Mouse (Mus musculus) layer of hippocampus, adult 6 months (tissue): ENCODE results near the gene Blzf1. TPM values are rescaled to one million over a fixed set of nuclear protein-coding genes. Genes with fewer than 3 reads are reported as not detected.

Experiments
- long read RNA-seq, 2 experiments: library from polyadenylated mRNA; unstranded; transcript quantifications; one replicate each; pipeline ENCODE4 v2.0.0; 2019 to 2020
- polyA plus RNA-seq: library from polyadenylated mRNA; unstranded; fragments of <200 nt; fragmentation: Nextera tagmentation; gene quantifications from 2 replicates; pipeline ENCODE4 v1.2.3, GENCODE M21; 2021

The Blzf1 gene
- 20.6 and 21.3 TPM in 2 replicates for polyA plus RNA-seq
- long read RNA-seq, experiment 1, transcript Blzf1-203 (7 exons, 2,430 nt): major isoform, 15 of 25 reads
- long read RNA-seq, experiment 1, partial matches to known transcripts: 4 of 25 reads
- long read RNA-seq, experiment 1, other reads (novel, unspliced or antisense): 6 of 25 reads
- long read RNA-seq, experiment 2, transcript Blzf1-205 (2 exons, 1,640 nt): minor isoform, 5 of 120 reads
- long read RNA-seq, experiment 2, transcript Blzf1-203 (7 exons, 2,430 nt): major isoform, 97 of 120 reads
- long read RNA-seq, experiment 2, partial matches to known transcripts: 8 of 120 reads
- long read RNA-seq, experiment 2, other reads (novel, unspliced or antisense): 10 of 120 reads

GRCm38 (mm10) chr1:164307124-164307751 lies at the start of gene Blzf1:
TSS of gene Blzf1 (minus strand) at chr1:164307489.

GRCm38 (mm10) chr1:164303821-164304220 lies 3.5 kb downstream of the Blzf1 start, which contains the start of gene Nme7:
TSS of gene Nme7 (plus strand) at chr1:164304121.

GRCm38 (mm10) chr1:164275455-164275954 lies 31.8 kb downstream of the Blzf1 start, which contains the start of gene Ccdc181:
TSS of gene Ccdc181 (plus strand) at chr1:164275585.

GRCm38 (mm10) chr1:164248465-164249331 lies 58.6 kb downstream of the Blzf1 start, which contains the start of gene Slc19a2:
TSS of gene Slc19a2 (plus strand) at chr1:164249046.

Other genes with a start within 250 kb of the Blzf1 start
- gene Sell, start 245.5 kb downstream of the Blzf1 start, polyA plus RNA-seq: not detected in 2 replicates
- gene Selp, start 192.2 kb downstream of the Blzf1 start, polyA plus RNA-seq: not detected in 2 replicates
- gene F5, start 155.7 kb downstream of the Blzf1 start, polyA plus RNA-seq: 0.15 and 3.4 TPM in 2 replicates
- 7.5 and 8.1 TPM in 2 replicates for gene Slc19a2, start 58.4 kb downstream of the Blzf1 start, polyA plus RNA-seq
- gene Ccdc181, start 31.9 kb downstream of the Blzf1 start, polyA plus RNA-seq: 17.3 and 19.5 TPM in 2 replicates
- 29.9 and 34.1 TPM in 2 replicates for gene Nme7, start 3.4 kb downstream of the Blzf1 start, polyA plus RNA-seq
- gene Atp1b1, start 150.9 kb upstream of the Blzf1 start, polyA plus RNA-seq: 1,410 and 1,469 TPM in 2 replicates